Mouse (Mus musculus): ENCODE measurements around the gene Gm11567.
"Not testable (repeated sequence)": the region's sequence is repeated elsewhere in the genome, so short reads cannot be mapped to it uniquely, and the experiment has no call there.

The Gm11567 gene

GRCm38 (mm10) chr11:99878887-99879286 is at the start of gene Gm11567:
Gm11567 (plus strand) TSS chr11:99879187.
- DNase-seq (ENCODE audit: low read depth, low spot score), result not testable (repeated sequence)

- no peak for DNase-seq (ENCODE audit: low read depth, low spot score)
Observed at GRCm38 (mm10) chr11:99837966-99838365, 41.0 kb upstream of the Gm11567 start, which contains the start of gene 2300003K06Rik. 2300003K06Rik (minus strand) TSS chr11:99838066.

GRCm38 (mm10) chr11:99842185-99842584 is 36.8 kb upstream of the Gm11567 start:
- DNase-seq (ENCODE audit: low read depth, low spot score), result no peak

GRCm38 (mm10) chr11:99846746-99847145 is 32.2 kb upstream of the Gm11567 start:
- no peak for DNase-seq (ENCODE audit: low read depth, low spot score)

GRCm38 (mm10) chr11:99851508-99851907 is 27.5 kb upstream of the Gm11567 start, which contains the start of gene Krtap4-16:
Krtap4-16 (minus strand) TSS chr11:99851608.
- DNase-seq (ENCODE audit: low read depth, low spot score), result no peak

- no peak for DNase-seq (ENCODE audit: low read depth, low spot score)
Observed at GRCm38 (mm10) chr11:99854121-99854520, 24.9 kb upstream of the Gm11567 start.

- DNase-seq (ENCODE audit: low read depth, low spot score), result no peak
Observed at GRCm38 (mm10) chr11:99857617-99858016, 21.4 kb upstream of the Gm11567 start, which contains the start of gene Gm11568. Gm11568 (plus strand) TSS chr11:99857917.

GRCm38 (mm10) chr11:99858761-99859160 is 20.2 kb upstream of the Gm11567 start:
- no peak for DNase-seq (ENCODE audit: low read depth, low spot score)

- not testable (repeated sequence) for DNase-seq (ENCODE audit: low read depth, low spot score)
Observed at GRCm38 (mm10) chr11:99864176-99864575, 14.8 kb upstream of the Gm11567 start, which contains the start of gene Gm11559. Gm11559 (plus strand) TSS chr11:99864476.

GRCm38 (mm10) chr11:99873089-99873488 is 5.9 kb upstream of the Gm11567 start, which contains the start of gene Krtap9-1:
Krtap9-1 (plus strand) TSS chr11:99873389.
- DNase-seq (ENCODE audit: low read depth, low spot score), result not testable (repeated sequence)

- DNase-seq (ENCODE audit: low read depth, low spot score), result no peak
Observed at GRCm38 (mm10) chr11:99907620-99908019, 28.6 kb downstream of the Gm11567 start, which contains the start of gene Krtap31-1. Krtap31-1 (plus strand) TSS chr11:99907920.

- no peak for DNase-seq (ENCODE audit: low read depth, low spot score)
Observed at GRCm38 (mm10) chr11:99914451-99914850, 35.5 kb downstream of the Gm11567 start, which contains the start of gene Gm11565. Gm11565 (plus strand) TSS chr11:99914751.
